Mouse (Mus musculus): ENCODE data around the gene Psat1.

Gene Psat1

GRCm38 (mm10) chr19:15864129-15864528, 83.0 kb downstream of the Psat1 start:
- DNase-seq (ENCODE audit: low spot score), result no peak

- no peak for DNase-seq (ENCODE audit: low spot score)
Measured at GRCm38 (mm10) chr19:15855379-15855778, 91.8 kb downstream of the Psat1 start.
